Mouse (Mus musculus) adrenal gland, postnatal 10 days (tissue): ENCODE results near the gene Itfg2. TPM values are rescaled to one million over a fixed set of nuclear protein-coding genes. Genes with fewer than 3 reads are reported as not detected.

ENCODE experiments used
- DNase-seq: peaks from one replicate; pipeline ENCODE4 v3.0.0; 2021; ENCODE audit warnings: mixed read lengths
- long read RNA-seq, 2 experiments: library from polyadenylated mRNA; stranded (forward); transcript quantifications; one replicate each; pipeline ENCODE4 v2.0.0; 2021
- total RNA-seq, 2 experiments: library from RNA; stranded (reverse); gene quantifications; 2 replicates each; pipeline ENCODE4 v1.2.3; 2021

Itfg2 gene
- total RNA-seq, result 10 to 100 TPM; 19.2 to 19.9 TPM
- long read RNA-seq, experiment 1, transcript Itfg2-201 (12 exons, 2,320 nt), result major isoform, 22 of 30 reads
- long read RNA-seq, experiment 1, partial matches to known transcripts, result 0 of 30 reads
- long read RNA-seq, experiment 1, other reads (novel, unspliced or antisense), result 4 of 30 reads
- long read RNA-seq, experiment 2, transcript Itfg2-201 (12 exons, 2,320 nt), result major isoform, 10 of 17 reads
- long read RNA-seq, experiment 2, partial matches to known transcripts, result 1 of 17 reads
- long read RNA-seq, experiment 2, other reads (novel, unspliced or antisense), result 6 of 17 reads

DNA sequence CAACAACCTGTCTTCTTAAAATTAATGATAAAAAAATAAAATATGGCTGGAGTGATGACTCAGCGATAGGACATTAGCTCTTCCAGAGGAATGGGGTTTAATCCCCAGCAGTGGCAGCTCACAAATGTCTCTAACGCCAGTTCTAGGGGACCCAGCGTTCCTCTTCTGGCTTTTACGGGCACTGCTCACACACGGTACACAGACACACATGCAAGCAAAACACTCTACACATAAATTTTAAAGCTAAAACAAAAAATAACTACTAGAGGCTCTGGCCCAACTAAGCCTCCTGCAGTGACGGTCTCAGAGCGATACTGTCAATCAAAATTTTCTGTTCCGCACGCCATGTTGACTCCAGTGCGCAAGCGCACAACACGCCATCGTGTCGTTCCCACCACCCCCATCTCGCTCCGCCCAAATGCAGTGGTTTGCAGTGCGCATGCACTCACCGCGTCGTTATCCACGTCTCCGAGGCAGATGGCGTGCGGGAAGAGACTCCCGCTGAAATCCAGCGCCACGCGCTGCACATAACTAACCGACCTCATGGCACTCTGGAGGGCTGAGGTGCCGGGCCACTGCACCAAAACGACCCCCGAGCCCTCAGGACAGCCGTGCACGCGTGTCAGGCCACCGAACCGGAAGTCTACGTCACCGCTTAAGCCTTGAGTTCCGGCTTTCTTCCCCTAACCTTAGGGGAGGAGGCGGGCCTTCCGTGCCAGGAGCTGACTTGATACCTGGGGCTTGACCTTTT is at the start of gene Itfg2:
TSS of gene Itfg2 (minus strand) at position 663 of the 751 bp plus-strand sequence.
- peak; percentile 96 for DNase-seq

- no peak for DNase-seq
These were observed 49.4 kb upstream of the Itfg2 start for GRCm38 (mm10) chr6:128474112-128474511.

- DNase-seq, result peak; percentile 83
These were observed 44.7 kb upstream of the Itfg2 start for GRCm38 (mm10) chr6:128469451-128469850.

- peak; percentile 70 for DNase-seq
These were observed 42.6 kb upstream of the Itfg2 start for GRCm38 (mm10) chr6:128467298-128467697.

- no peak for DNase-seq
These were observed 41.8 kb upstream of the Itfg2 start for GRCm38 (mm10) chr6:128466563-128466962.

DNA sequence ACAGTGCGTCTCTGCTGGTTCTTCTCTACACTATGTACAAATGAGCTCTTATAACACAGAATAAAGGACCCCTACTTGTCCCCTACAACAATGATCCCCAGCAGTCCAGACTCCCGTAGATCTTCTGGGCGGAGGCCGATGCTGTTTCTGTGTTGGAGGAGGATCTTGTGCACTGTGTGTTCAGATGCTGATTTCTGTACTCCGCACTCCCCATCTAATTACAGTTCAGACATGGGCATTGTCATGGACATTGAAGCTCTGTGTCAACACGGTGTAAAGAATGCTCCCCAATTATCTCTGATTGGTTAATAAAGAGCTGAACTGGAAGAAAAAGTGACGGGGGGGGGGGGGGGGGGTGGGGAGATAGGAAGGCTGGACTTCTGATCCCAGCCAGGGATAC is 41.3 kb upstream of the Itfg2 start:
- no peak for DNase-seq

DNA sequence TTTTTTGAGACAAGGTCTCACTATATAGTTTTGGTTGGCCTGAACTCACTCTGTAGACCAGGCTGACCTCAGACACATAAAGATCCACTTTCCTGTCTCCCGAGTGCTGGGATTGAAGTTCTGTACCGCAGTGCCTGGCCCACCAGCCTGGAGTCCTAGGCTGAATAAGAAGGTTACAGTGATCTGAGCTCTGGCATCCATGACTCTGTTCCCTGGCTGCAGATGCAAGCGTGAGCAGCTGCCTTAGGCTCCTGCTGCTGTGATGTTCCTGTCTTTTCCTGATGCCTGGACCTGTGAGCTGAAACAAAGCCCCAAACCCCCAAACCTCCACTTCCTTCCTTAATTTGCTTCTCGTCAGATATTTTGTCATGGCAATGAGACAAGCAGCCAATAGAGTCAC is 40.3 kb upstream of the Itfg2 start:
- DNase-seq, result no peak

- no peak for DNase-seq
These were observed 36.9 kb upstream of the Itfg2 start for GRCm38 (mm10) chr6:128461606-128462005.

DNA sequence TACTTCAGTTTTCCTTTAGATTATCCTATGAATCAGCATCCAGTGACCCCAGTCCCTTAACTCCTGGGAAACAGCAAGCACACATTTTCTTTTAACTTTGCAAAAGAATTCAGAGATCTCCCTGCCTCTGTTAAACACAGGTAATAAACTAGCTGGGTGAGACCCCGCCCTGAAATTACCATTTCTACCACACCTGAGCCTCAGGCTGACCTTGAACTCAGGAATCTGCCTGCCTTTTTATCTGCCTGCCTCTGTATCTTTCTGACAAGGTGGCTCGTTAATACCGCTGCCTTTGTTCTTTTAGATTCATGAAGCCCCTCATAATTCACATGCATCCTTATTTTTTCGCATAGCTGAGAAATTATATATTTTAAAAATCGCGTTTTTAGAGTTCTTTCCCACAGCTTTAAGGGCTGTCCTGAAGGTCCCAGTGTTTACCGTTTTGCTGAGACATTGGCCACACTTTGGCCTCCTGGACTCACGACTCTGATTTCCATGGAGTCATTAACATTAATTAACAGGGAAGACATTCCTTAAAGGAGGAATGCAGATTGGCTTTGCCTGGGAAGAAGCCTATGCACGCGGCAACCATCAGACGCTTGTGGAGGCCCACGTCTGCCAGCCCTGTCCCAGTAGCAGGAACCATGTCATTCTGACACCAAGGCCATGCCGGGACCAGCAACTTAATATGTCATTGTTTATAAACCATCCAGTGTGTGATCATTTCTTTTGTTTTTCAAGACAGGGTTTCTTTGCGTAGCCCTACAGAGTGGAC is 36.2 kb upstream of the Itfg2 start:
- DNase-seq, result no peak

DNA sequence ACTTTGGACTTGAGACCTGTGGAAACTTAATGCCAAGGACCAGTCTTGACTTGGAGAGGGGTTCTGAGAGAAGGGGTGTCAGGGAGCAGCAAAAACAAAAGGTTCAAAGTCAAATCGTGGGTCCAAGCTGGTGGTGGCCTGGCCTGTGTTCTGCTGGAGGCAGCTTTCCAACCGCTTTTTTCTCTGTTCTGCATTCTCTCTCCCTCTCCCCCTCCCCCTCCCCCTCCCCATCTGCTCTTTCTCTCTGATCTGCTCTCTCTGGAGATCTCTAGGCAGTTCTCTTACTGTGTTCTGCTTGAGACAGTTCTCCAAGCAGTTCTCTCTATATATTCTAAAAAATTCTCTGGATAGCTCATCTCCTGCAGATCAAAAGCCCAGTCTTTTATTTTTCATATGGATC is 35.6 kb upstream of the Itfg2 start:
- no peak for DNase-seq

DNA sequence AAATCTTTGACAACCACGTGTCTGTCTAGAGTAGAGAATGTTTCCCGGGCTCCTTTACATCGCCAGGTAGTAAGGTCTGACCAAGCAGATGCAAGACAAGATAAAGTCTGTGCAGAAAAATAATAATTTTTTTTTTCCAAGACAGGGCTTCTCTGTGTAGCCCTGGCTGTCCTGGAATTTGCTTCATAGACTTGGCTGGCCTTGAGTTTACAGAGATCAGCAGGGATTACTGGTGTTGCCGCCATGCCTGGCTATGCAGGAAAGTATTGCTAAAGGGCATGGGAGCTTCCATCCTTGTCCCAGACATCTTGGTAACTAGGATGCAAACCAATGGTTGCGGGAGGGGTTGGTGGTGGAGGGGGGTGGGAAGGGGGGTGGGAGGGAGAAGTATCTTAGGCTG is 32.5 kb upstream of the Itfg2 start:
- DNase-seq, result peak; percentile 34

GRCm38 (mm10) chr6:128455835-128456605 is 31.3 kb upstream of the Itfg2 start:
- peak; percentile 36 for DNase-seq

DNA sequence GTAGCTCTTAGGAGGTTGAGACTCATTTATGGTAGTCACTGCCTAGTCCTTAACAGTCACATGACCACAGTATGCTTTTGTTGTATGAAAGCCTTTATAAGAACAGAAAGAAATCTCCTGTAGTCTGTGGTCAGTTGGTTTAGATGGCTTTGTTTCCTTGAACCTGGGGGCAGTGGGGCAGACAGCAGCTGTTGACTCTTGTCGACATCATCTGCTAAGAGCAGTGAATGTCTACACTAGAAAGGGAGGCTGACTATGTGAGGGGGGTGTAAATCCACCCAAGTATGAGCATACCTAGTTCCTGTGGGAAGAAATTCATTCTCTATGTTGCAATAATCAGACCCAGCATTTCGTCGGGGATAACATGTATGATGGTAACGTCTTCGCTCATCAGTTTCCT is 22.3 kb upstream of the Itfg2 start:
- DNase-seq, result no peak

DNA sequence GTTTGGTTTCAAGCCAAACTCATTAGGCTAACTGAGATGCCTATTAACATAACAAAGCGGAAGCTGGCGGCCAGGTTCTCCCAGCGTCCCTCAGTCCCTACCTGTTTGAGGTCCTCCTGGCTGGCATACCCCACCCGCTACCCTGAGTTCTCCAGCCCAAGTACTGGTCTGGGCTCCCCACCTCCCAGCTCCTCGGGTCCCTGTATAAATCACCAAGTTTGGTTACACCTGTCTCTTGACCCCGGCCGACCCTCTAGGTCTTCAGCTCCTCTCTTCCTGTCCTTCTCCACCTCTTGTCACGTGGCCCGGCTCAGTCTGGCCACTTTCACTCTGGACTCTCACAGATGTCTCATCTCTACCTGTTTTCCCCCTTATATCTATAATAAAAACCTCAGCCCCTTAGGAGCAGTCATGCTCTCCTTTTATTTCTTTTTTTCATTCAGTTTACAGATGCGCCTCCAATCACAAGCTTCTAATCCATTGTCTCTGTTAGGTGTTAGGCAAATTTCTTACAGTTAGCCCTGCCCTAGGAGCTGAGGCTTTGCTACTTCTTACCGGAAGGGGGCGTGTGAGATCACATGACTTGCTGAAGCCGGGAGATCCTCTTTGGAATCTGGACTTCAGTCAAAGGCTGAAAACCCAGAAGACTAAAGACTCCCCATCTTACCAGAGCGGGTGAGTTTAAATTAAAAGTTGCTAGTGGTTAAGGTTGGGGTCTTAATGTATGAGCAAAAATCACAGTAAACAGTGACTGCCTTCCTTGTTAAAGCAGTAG is 21.2 kb upstream of the Itfg2 start:
- peak; percentile 79 for DNase-seq

GRCm38 (mm10) chr6:128440238-128440637 is 15.5 kb upstream of the Itfg2 start:
- no peak for DNase-seq

- no peak for DNase-seq
These were observed 14.2 kb upstream of the Itfg2 start for GRCm38 (mm10) chr6:128438871-128439341.

- DNase-seq, result peak; percentile 97
These were observed 13.7 kb upstream of the Itfg2 start, which contains the start of gene Fkbp4 for GRCm38 (mm10) chr6:128438317-128438870. Fkbp4 (minus strand) TSS chr6:128438677.

DNA sequence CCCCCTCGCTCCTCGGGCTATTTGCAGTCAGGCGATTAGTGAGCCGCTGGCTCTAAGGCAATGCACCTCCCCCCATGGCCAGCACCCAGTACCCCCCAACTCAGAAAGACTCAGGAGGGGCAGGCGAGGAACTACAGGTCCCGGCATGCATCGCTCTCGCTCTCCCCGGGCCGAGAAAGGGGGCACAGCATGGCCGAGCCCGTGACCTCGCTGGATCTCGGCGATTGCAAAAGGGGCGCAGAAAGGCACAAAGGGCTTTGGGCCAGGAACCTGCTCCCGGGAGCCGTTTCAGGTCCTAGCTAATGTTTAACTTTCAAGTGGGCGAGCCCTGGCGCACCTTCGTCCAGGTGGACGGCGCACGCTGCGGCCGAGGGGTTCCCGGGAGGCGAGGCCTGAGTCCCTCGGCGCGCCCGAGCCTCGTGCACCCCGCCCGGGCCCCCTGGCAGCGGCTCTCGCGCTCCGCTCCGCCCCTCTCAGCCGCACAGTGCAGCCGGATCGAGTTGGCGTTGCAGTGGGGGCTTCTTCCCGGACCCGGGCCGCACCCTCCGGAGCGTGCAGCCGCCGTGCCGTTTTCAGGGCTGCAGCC is 13.1 kb upstream of the Itfg2 start:
- peak; percentile 82 for DNase-seq

DNA sequence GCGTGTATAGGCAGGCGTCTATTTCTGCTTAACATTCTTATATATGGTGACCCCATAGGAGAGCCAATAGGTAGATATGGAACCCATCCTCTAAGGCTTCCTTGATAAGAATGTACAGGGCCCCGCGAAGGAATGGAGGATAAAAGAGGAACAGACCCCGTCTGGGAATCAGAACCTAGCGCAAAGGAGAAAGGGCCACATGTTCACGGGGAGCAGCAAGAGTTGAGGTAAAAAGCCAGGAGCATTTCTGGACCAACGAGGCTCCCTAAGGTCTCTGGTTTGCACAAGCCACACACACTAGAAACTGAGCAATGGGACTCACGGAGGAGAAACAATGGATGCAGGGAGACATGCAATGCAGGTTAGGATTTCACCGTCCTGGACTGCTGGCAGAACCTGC is 12.6 kb upstream of the Itfg2 start:
- DNase-seq, result no peak

GRCm38 (mm10) chr6:128436356-128437005 is 11.8 kb upstream of the Itfg2 start:
- no peak for DNase-seq
